Mouse (Mus musculus): ENCODE measurements around the gene Lap3. TPM values are rescaled to one million over a fixed set of nuclear protein-coding genes. Genes with fewer than 3 reads are reported as not detected.

Gene Lap3
- total RNA-seq, 2 experiments from 2014 or later: 40.0 to 41.9 TPM

DNA sequence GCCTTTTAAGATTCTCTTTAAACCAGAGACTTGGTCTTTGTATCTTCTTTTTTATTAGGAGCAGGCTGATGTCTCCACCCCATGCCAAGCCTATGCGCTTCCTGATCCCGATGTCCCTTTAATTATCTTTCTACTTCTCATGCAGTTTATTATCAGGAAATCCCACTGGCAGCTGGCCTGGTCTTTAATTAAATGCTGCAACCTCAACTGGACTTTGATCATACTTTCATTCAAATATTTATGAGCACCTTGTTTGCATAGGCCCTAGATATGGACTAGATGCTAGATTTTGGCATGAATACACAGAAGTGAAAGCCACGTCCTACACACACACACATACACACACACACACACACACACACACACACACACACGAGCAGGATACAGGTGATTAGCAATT lies 1.4 kb upstream of the Lap3 start:
- intact Hi-C loops (cut with DNase I): no loop called here
- DNase-seq (ENCODE audit: low spot score in 2 of 2): no peak

GRCm38 (mm10) chr5:45494093-45494755 lies 1.1 kb downstream of the Lap3 start:
- DNase-seq (ENCODE audit: low spot score in 2 of 2): no peak
- intact Hi-C loops (cut with DNase I): no loop called here

DNA sequence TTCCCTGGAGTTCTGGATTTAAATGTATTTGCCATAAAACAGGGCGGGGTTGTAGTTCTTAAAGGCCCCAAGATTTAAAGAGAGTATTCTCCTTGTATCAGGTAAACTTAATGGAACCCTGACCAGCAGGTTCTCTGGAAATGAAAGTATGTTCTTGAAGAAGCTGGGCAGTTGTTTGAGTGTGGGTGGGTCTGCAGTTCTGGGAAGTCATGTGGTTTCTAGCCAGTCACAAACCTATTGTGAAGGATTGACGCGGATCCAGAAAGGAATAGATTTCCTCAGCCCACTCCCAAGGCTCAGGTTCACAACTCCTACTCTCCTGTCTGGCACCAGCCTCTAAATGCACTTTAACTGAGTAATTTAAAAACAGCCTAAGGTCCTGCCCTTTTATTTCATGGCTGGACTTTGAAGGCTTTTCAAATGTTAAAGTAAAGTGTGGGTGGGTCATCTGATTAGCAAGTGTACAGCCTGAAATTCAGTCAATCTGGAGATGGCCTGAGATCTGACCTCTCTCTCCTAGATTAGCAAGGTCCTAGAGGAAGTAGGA lies 2.3 kb downstream of the Lap3 start:
- no peak for DNase-seq (ENCODE audit: low spot score in 2 of 2)
- intact Hi-C loops (cut with DNase I): no loop called here

DNA sequence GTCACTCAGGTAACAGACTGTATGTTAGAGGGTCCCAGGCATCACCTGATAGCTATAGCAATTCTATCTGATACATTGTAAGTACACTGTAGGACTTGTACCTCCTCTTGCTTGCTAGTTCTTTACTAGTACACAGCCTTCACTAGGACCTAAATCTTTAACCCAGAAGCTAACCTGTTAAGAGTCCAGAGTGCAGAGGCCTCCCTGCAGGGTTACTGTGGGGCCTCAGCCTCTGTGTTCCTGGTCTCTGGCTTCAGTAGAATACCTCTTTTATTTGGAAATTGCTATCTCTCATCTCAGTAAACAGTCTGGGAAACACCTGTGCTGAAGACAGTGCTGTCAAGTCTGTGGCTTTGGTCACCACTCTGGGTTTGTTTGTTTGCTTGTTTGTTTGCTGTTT lies 2.9 kb downstream of the Lap3 start:
- no peak for DNase-seq (ENCODE audit: low spot score in 2 of 2)
- intact Hi-C loops (cut with DNase I): no loop called here

GRCm38 (mm10) chr5:45496479-45496878 lies 3.3 kb downstream of the Lap3 start:
- intact Hi-C loops (cut with DNase I): no loop called here
- no peak for DNase-seq (ENCODE audit: low spot score in 2 of 2)

GRCm38 (mm10) chr5:45496930-45497550 lies 3.9 kb downstream of the Lap3 start:
- intact Hi-C loops (cut with DNase I): no loop called here
- DNase-seq (ENCODE audit: low spot score in 2 of 2): no peak

DNA sequence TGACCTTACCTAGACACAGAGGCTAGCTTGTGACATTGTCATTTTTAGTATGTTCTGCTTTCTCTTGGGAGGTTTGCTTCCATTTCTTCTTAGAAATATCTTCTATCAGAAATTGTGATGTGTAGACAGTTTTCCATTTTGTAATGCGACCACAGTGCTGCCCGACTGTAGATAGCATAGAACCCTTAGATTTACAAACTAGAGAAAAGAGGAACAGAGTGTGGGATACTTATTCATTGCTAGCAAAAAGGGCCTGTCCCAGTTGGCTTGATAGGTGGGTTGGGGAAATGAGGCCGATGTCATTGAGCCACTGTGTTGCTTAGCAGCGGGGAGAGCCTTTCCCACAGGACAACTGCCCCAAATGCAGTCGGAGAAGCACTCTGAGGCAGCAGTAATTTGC lies 4.4 kb downstream of the Lap3 start:
- no peak for DNase-seq (ENCODE audit: low spot score in 2 of 2)
- intact Hi-C loops (cut with DNase I): no loop called here

DNA sequence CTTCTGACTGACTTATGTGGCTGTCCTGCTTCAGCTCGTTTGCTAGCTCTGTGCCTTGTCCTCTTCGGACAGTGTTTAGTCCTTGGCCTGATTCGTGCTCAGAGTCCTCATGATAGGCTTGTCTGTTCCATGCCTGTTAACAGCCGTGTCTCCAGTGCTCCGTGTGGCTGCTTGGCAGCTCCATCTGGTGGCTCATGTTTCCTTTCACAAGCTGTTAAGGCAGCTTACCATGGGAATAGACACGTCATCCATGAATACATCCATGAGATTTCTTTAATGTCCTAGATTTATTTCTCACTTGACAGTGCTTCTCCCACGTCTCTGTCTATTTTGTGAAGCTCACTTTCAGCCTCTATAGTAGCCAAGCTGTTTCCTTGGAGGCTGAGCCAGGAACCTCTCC lies 16.9 kb downstream of the Lap3 start:
- intact Hi-C loops (cut with DNase I): no loop called here
- peak; percentile 19 to 65 for DNase-seq (ENCODE audit: low spot score in 2 of 2)

DNA sequence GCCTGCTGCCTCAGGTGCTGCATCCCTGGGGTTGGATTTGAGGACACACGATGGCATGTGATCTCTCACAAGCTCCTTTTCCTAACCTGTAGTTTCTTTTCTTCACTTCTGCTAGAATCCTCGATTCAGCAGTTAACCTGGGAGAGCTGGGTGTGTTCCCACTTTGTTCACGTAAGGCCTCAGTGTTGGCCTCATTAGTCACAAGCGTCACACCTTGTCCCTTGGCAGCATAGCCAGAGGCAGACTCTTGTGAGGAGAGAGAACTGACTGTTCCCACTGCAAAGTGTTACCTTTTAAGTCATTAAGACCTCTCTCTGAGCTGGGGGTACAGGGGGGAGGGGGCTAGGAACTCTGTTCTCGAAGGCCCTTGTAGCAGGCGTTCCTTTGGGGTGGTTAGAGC lies 19.7 kb downstream of the Lap3 start:
- DNase-seq (ENCODE audit: low spot score in 2 of 2): no peak
- intact Hi-C loops (cut with DNase I): no loop called here

DNA sequence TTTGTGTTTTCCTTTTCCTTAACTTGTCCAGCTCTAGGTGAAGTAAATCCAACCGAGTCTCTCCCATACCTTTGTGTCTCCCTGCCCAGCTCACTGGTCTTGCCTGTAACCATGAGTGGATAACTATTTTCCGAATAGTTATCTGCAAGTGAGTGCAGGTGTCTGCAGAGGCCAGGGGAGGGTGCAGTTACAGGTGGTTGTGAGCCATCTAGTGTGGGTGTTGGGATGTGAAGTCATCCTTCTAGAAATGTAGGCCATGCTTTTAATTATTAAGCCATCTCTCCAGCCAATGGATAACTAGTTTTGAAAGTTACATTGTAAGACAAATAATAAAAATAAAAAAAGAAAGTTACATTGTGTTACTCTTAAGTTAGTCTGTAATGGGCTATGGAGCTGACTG lies 20.3 kb downstream of the Lap3 start:
- DNase-seq (ENCODE audit: low spot score in 2 of 2): no peak
- intact Hi-C loops (cut with DNase I): no loop called here

DNA sequence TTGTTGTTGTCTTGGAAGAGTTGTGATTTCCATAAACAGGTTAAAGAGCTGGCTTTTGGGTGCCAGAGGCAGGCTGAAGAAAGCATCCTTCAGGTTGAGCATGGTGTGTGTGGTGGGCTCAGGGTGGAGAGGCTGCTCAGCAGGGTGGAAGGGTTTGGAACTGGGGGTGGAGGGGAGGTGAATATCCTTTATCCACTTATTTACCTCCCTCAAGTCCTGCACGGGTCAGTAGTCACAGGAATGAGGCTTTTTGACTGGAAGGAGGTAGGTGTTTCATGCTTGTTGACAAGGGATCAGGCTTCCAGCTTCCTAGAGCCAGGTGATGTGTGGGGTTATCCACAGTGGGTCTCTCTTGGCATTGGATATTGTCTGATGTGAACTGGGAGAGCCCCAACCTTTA lies 21.4 kb downstream of the Lap3 start:
- intact Hi-C loops (cut with DNase I): no loop called here
- no peak for DNase-seq (ENCODE audit: low spot score in 2 of 2)

GRCm38 (mm10) chr5:45515151-45515743 lies 22.1 kb downstream of the Lap3 start:
- DNase-seq (ENCODE audit: low spot score in 2 of 2): no peak
- intact Hi-C loops (cut with DNase I): no loop called here

DNA sequence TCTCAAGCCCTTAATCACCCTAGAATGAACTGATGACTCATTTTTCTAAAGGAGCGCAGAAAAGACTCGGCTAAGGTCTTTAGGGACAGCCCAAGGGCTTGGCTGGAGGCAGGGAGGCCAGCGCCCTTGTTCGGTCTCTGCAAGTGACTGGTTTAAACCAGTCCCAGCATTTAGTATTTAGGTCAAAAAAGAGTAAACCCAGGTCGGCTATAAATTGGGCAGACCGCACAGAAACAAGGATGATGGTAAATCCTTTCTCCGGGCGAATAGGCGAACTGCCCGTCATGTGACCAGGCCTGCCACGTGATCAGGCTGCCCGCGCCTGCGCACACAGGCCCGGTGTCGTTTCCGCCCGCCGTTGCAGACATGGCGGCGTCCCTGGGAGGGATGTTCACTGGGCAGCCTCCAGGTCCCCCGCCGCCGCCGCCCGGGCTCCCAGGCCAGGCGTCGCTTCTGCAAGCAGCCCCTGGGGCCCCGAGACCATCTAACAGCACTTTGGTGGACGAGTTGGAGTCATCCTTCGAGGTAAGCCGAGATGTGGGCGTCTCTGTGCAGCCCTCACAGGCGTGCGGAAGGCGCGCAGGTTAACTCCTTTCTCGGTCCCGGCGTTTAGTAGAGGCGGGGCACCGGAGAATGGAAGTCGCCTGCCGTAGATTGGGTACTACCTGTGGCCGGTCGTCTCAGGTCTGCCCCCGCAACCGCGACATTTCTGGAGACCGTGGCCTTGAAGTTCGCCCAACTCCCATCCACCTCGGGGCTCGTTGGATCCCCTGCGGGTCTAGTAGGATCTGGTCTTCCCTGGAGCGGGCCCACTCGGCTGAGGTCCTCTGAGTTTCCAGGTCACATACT lies 27.0 kb downstream of the Lap3 start, which contains the start of gene Med28:
Med28 (plus strand) TSS at position 270 of the 849 bp plus-strand sequence.
- intact Hi-C loops (cut with DNase I): no loop called here
- peak; percentile 96 to 97 for DNase-seq (ENCODE audit: low spot score in 2 of 2)

DNA sequence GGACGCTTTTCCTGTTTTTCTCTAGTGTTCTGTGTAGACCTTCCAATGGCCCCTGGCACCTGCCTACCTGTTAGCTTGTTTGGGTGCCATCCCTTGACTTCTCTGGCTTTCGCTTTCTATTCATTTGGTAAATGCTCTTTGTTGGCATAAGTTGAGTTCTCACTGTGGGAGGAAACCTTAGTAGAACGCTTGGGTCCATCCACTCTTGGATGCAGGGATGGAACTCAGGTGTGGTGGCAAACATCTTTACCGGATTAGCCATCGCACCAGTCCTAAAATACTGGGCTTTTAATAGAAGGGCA lies 27.6 kb downstream of the Lap3 start:
- intact Hi-C loops (cut with DNase I): no loop called here
- DNase-seq (ENCODE audit: low spot score in 2 of 2): no peak

DNA sequence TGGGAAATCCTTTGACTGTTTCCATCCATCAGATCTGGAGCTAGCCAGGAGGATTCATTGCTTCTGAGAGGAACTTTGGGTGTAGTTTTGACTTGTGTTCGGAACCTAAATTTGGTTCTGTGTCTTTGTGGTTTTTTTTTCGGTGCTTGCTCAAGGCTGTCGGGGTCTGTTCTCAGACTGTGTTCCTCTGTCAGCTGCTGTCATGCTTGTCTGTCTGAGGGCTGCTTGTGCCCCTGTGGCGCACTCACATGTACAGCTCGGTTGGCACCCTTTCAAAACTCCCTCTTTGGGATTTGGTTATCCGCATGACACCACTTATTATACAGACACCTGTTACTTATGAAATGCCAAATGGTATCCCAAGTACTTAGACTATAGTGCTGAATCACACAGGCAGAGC lies 28.4 kb downstream of the Lap3 start:
- no peak for DNase-seq (ENCODE audit: low spot score in 2 of 2)
- intact Hi-C loops (cut with DNase I): no loop called here

- intact Hi-C loops (cut with DNase I): no loop called here
- DNase-seq (ENCODE audit: low spot score in 2 of 2): no peak
Observed at GRCm38 (mm10) chr5:45525101-45525500, 31.9 kb downstream of the Lap3 start.

GRCm38 (mm10) chr5:45526338-45526737 lies 33.2 kb downstream of the Lap3 start:
- intact Hi-C loops (cut with DNase I): no loop called here
- DNase-seq (ENCODE audit: low spot score in 2 of 2): no peak

- intact Hi-C loops (cut with DNase I): loop anchor here (5.0 kb wide), 1 partner anchor 57 kb away; no protein-coding TSS in a partner anchor
- DNase-seq (ENCODE audit: low spot score in 2 of 2): no peak
Observed at GRCm38 (mm10) chr5:45529696-45530095, 36.5 kb downstream of the Lap3 start.

GRCm38 (mm10) chr5:45534319-45535098 lies 41.3 kb downstream of the Lap3 start:
- peak; percentile 67 to 74 for DNase-seq (ENCODE audit: low spot score in 2 of 2)
- intact Hi-C loops (cut with DNase I): loop anchor here (1.0 to 5.0 kb wide), 3 partner anchors 62 to 813 kb away; no protein-coding TSS in a partner anchor
